Mouse (Mus musculus) retina, postnatal 1 day (tissue): ENCODE results near the gene Isy1.
"Not testable (repeated sequence)": the region's sequence is repeated elsewhere in the genome, so short reads cannot be mapped to it uniquely, and the experiment has no call there.

Experiments used
- DNase-seq: peaks from one replicate; pipeline ENCODE4 v3.0.0-alpha.2; 2012

Isy1 gene

DNA sequence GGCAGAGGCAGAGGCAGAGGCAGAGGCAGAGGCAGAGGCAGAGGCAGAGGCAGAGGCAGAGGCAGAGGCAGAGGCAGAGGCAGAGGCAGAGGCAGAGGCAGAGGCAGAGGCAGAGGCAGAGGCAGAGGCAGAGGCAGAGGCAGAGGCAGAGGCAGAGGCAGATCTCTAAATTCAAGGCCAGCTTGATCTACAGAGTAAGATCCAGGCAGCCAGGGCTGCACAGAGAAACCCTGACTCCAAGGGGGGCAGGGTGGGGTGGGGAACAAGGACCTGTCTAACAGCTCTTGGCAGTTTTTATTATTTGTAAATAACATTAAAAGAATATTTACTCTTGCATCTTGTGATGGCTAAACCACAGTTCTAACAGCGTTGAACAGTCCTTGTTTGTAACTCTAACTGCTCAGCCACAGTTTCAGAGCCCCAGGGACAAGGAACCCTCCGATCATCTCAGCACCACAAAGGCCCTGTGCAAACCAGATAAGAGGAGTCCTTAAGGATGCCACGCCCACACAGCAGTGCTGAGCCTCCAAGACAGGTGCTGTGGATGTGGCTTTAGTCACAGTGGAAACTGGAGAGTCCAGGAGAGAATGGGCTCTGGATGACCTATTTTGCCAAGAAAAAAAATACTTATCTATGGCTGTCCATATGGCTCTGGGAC, 62.9 kb downstream of the Isy1 start:
- DNase-seq: no peak

DNA sequence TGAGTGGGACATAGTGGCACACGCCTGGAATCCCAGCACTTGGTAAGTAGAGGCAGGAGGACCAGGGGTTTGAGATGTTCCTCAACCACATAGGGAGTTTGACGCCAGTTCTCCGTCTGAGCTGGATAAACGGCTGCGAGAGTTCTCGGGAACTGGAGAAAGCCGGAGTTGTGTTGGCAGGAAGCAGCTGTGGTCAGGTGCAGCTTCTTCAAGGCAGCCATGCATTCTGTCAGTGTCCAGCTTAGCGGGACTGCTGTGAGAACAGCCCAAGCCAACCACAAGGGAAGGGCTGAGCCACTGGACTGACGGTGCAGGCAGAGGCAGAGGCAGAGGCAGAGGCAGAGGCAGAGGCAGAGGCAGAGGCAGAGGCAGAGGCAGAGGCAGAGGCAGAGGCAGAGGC, 63.7 kb downstream of the Isy1 start:
- DNase-seq: no peak

DNA sequence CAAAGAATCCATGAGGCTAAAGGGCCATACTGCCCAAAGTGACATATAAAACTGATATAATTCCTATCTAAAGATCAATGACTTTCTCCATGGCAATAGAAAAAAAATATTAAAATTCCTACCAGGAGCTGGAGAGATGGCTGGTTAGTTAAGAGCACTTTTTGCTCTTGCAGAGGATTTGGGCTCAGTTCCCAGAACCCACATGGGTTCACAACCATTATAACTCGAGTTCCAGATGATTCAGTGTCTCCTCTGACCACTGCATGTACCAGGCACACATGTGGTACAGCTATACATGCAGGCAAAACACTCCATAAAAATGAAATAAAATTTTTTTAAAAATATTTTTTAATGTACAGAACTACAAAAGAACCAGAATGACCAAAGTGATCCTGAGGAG, 64.1 kb downstream of the Isy1 start:
- DNase-seq: no peak

DNA sequence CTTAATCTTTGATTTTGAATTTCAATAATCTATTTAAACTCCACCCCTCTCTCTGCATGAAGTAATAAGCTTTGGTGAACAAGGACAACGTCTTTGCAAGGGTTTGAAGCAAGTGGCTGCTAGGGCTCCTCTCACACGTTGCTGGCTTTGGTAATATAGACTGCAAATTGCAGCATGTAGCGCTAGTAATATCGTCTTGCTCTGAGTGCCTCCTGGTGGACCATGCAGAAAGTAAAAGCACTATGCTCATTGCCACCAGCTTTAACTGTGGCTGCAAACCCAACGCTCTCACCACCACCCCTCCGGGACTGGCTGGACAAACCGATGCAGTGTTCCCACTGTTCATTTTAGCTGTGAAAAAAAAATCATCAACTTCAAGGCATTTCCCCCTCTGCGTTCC, 68.0 kb downstream of the Isy1 start:
- peak; percentile 10 for DNase-seq

DNA sequence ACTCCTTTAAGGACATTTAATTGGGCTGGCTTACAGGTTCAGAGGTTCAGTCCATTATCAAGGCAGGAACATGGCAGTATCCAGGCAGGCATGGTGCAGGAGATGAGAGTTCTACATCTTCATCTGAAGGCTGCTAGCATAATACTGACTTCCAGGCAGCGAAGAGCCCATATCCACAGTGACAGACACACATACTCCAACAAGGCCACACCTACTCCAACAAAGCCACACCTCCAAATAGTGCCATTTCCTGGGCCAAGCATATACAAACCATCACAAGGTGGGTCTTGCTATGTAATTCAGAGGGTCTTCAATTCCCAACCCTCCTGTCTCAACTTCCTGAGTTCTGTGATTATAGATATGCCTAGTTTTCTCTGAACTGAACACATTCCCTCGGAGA, 74.3 kb downstream of the Isy1 start:
- DNase-seq: not testable (repeated sequence)
